Mouse (Mus musculus) midbrain, embryonic 16.5 days (tissue): ENCODE data around the gene Igf1r. TPM values are rescaled to one million over a fixed set of nuclear protein-coding genes. Genes with fewer than 3 reads are reported as not detected.

Source experiments
- ATAC-seq: fragments of 200-750 bp; cut with Nextera tagmentation; 2 replicates; pipeline ENCODE4 v1.8.0; 2017; ENCODE audit warnings: moderate TSS enrichment
- H3K27ac ChIP-seq: fragments of 300-500 bp; sonication (generic); 2 replicates; pipeline ENCODE4 v1.5.1; 2014; ENCODE audit warnings: mild to moderate bottlenecking, low read length, mixed read lengths
- H3K27me3 ChIP-seq: fragments of 300-500 bp; sonication (generic); 2 replicates; pipeline ENCODE4 v1.6.1; 2014; ENCODE audit warnings: low read depth, low read length, mixed read lengths; ENCODE audit not compliant: control insufficient read depth, insufficient read depth
- H3K36me3 ChIP-seq: fragments of 300-500 bp; sonication (generic); 2 replicates; pipeline ENCODE4 v1.6.1; 2014; ENCODE audit warnings: mild to moderate bottlenecking, low read length, moderate library complexity, mixed read lengths; ENCODE audit not compliant: control insufficient read depth, insufficient read depth
- H3K4me1 ChIP-seq: fragments of 300-500 bp; sonication (generic); 2 replicates; pipeline ENCODE4 v1.6.1; 2014; ENCODE audit warnings: mild to moderate bottlenecking, low read length, mixed read lengths; ENCODE audit not compliant: control insufficient read depth, insufficient read depth
- H3K4me2 ChIP-seq: fragments of 300-500 bp; sonication (generic); 2 replicates; pipeline ENCODE4 v1.6.1; 2014; ENCODE audit warnings: mild to moderate bottlenecking, low read length, mixed read lengths
- H3K4me3 ChIP-seq: fragments of 300-500 bp; sonication (generic); 2 replicates; pipeline ENCODE4 v1.5.1; 2014; ENCODE audit warnings: low read depth, mild to moderate bottlenecking, low read length, moderate library complexity, mixed read lengths
- H3K9ac ChIP-seq: fragments of 300-500 bp; sonication (generic); 2 replicates; pipeline ENCODE4 v1.6.1; 2014; ENCODE audit warnings: low read depth, low read length, mixed read lengths
- H3K9me3 ChIP-seq: fragments of 300-500 bp; sonication (generic); replicated peaks from 2 replicates; pipeline ENCODE4 v1.6.1; 2014; ENCODE audit warnings: mild to moderate bottlenecking, low read length, mixed read lengths; ENCODE audit not compliant: control insufficient read depth, poor library complexity, severe bottlenecking
- WGBS: fragments of 180-500 bp; shearing (Covaris S2); extraction: QIAGEN DNeasy Blood & Tissue Kit; methylation state at CpG from one replicate; pipeline ENCODE4 v1.1.7; 2014; 5-methylcytosine and 5-hydroxymethylcytosine counted together
- polyA plus RNA-seq: library from polyadenylated mRNA; unstranded; fragments of >200 nt; fragmentation: Nextera tagmentation; extraction: Ambion mirVana; gene quantifications from 2 replicates; pipeline ENCODE4 v1.2.1, GENCODE M21; 2015

Gene Igf1r
- polyA plus RNA-seq, 1 experiment from 2014 or later = 21.5 TPM

DNA sequence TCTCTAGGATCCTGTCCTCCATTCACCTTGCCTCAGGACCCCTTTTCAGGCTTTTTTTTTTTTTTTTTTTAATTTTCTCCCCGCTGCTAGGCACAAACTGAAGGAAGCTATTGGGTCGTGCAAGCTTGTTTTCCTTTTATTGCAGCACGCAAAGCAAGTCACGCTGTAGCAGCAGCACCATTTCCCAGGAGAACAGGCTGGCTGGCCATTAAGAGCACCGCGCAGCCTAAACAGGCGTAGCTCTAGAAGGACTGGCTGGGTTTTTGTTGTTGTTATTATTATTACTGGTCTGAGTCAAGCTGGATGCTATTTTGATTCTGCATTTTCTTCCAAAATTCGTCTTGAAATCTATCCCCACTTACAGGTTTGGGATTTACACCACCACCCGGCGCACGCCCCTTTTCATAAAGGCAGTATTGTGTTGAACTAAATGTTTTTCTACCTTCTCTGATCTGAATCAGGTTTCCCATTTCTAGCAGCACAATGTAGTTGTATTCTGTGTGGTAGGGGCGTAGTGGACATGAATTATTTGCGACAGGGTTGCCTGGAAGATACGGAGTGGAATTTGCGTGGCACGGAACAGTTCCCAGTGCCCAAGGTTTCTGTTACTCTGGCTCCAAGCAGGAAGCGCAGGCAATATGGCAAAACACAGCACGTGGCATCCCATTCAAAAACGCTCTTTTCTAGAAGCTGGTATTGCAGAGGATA, 177.1 kb downstream of the Igf1r start:
- peak; percentile 67 for ATAC-seq
- peak overlapping the region; percentile 70 for H3K4me2 ChIP-seq
- no peaks in the 10 kb centered on the region for H3K9me3 ChIP-seq
- H3K4me1 ChIP-seq = peaks cover 33% of the 10 kb centered on the region
- H3K36me3 ChIP-seq = no peaks in the 10 kb centered on the region
- under 1% methylated on average over 19 of the region's 19 CpGs for WGBS
- H3K27me3 ChIP-seq = no peaks in the 10 kb centered on the region
- peak overlapping the region; percentile 72 for H3K9ac ChIP-seq
- H3K4me3 ChIP-seq = peak overlapping the region; percentile 55
- H3K27ac ChIP-seq = peak overlapping the region; percentile 97

DNA sequence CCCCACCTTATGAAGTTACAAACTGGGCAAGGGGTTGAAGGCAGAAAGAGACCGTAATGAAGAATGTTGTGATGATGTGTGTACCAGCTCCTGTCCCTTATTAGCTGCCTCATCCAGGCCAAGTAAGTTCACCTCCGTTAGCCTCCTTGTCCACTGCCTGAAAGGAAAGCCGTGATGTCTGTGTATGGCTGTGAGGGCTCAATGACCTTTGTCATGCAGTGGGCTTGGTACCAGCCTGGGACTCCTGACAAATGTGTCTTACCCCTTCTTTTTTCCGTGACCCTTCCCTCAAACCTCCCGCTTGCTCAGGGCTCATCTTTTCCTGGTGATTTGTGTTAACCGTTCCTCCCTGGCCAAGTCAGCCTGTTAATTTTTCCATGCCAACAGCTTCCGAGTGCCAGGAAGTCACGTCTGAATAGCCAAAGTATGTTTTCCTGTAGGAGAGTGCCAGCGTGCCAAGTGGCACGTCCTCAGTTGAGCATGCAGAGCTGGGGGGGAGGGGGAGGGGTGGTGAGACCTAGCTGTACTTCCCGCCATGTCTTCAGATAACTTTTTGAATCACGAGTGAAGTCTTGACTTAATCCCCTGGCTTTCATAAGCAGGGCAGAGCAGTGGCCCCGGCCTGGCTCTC, 178.4 kb downstream of the Igf1r start:
- Histone ChIP-seq H3K4me3 (no peak overlapping the region), H3K9me3 (no peaks in the 10 kb centered on the region), H3K9ac (no peak overlapping the region), H3K4me2 (no peak overlapping the region), H3K27me3 (no peaks in the 10 kb centered on the region), H3K27ac (no peak overlapping the region), H3K4me1 (peaks cover 33% of the 10 kb centered on the region), H3K36me3 (no peaks in the 10 kb centered on the region)
- ATAC-seq = no peak
- WGBS = 62% methylated on average over 13 of the region's 13 CpGs

DNA sequence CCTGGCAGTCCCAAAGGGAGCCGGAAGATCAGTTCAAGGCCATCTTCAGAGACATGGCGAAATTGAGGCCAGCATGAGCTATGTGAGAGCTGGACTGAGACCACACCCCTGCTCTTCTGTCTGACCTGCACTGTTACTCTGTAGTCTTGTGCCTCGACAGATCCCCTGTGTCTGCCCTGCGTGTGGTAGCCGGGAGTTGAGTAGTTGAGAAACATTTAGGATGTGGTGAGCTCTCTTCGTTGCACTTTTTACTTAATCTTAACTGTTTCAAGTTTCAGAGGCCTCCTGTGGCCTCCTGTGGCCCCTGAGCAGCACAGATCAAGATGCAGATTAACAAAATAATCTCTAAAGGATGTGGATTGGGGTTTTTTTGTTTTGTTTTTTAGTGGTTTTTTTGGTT, 181.1 kb downstream of the Igf1r start:
- WGBS = 44% methylated on average over 6 of the region's 6 CpGs
- H3K27ac ChIP-seq = no peak overlapping the region
- H3K4me3 ChIP-seq = no peak overlapping the region
- no peak for ATAC-seq
- H3K4me1 ChIP-seq = peaks cover 21% of the 10 kb centered on the region
- no peaks in the 10 kb centered on the region for H3K36me3 ChIP-seq
- no peak overlapping the region for H3K4me2 ChIP-seq
- no peak overlapping the region for H3K9ac ChIP-seq
- no peaks in the 10 kb centered on the region for H3K27me3 ChIP-seq
- H3K9me3 ChIP-seq = no peaks in the 10 kb centered on the region

DNA sequence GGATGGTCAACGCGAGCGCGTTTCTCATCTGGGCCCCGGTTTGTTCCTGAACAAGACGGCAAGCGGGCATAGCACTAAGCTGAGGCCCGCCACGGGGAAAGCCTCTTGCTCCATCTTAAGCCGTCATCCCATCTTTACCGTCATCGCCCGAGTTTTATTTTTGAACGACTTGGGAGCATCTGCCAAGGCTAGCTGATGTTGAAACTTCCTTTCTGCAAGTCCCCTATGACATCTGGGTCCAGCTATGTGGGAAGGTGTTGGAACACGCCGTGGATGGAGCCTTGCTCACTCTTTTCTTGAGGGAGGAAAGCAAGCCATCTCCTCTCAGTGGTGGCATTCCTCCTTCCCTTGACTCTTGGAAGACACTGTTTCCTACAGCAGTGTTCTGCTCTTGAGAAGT, 182.3 kb downstream of the Igf1r start:
- 90% methylated on average over 16 of the region's 16 CpGs for WGBS
- Histone ChIP-seq H3K4me1 (peaks cover 21% of the 10 kb centered on the region), H3K4me2 (no peak overlapping the region), H3K27ac (no peak overlapping the region), H3K4me3 (no peak overlapping the region), H3K9me3 (no peaks in the 10 kb centered on the region), H3K9ac (no peak overlapping the region), H3K36me3 (no peaks in the 10 kb centered on the region), H3K27me3 (no peaks in the 10 kb centered on the region)
- ATAC-seq = no peak

DNA sequence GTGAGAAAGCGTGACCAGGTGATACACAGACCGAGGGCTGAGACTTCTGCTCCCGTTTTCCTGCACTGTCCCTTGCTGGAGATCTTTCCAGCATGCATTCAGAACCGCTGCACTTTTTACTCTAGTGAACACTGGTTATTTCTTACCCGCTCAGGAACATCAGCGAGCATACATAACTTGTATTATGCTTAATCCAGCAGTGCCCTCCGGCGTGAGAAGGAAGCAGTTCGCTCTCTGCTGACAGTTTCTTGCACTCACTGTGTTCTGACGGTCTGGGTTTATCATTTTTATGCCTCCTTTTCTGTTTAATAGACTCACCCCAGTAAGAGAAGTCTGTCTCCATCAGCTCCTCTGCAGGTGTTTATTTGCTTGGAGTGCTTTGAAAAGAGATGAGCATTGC, 183.4 kb downstream of the Igf1r start:
- H3K27ac ChIP-seq = no peak overlapping the region; the same call in 1 of the 2 replicates
- no peaks in the 10 kb centered on the region for H3K27me3 ChIP-seq
- H3K9me3 ChIP-seq = no peaks in the 10 kb centered on the region
- H3K4me1 ChIP-seq = peaks cover 10% of the 10 kb centered on the region
- no peak overlapping the region for H3K9ac ChIP-seq
- ATAC-seq = 0 out of 2 replicates have a peak, but pooled peaks have one; percentile 30
- no peak overlapping the region for H3K4me3 ChIP-seq
- WGBS = 62% methylated on average over 10 of the region's 10 CpGs
- no peaks in the 10 kb centered on the region for H3K36me3 ChIP-seq
- H3K4me2 ChIP-seq = no peak overlapping the region

DNA sequence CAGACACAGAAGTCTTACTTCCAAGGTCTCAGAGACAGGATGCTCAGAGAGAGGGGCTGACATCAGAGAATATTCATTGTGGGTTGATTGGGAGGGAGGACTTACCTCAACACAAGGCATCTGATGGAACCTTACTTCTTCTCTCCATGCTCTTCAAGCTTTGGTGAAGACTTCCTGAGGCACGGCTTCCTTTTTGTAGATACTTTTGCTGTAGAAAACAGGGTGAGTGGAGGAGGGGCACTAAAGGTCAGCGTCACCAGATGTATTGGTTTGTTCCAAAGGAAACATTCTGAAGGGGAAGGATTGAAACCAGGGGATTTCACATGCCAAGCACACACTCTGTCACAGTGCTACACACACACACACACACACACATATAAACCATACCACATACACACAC, 186.8 kb downstream of the Igf1r start:
- no peak for ATAC-seq

DNA sequence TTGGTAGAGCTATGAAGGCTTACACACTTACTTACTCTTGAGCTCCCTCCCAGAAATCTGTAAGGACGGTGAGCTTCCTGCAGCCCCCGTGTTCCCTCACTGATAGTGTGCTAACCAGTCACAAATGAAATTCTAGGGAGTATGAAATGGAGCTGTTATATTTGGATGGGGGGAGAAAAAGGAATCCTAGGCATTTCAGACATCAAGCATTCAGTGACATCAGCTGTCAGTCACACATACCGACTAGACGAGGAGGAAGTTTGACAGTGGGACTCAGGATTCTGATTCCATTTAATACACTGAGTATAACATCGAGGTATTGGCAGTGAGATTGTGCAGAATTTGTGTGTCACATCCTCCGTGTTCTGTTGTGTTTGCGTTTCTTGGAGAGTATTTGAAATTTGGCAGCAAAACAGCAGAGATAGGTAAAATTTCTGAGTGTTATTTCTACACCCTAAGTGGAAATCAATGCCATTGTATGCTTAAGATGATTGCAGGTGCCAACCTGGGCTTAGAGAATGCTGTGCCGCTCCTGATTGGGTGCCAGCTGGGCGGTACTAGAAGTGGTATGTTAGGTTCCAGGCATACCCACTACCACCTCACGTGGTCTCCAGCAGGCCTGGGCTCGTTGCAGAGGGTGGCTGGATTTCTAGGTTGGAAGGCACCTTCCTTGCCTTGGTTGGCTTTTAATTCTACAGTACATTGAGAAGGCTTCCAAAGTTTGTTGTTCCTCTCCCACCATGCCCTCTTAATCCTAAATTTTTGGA, 187.6 kb downstream of the Igf1r start:
- Histone ChIP-seq H3K4me2 (no peak overlapping the region), H3K4me1 (peaks cover 5% of the 10 kb centered on the region; the same call in 1 of the 2 replicates), H3K4me3 (no peak overlapping the region), H3K9me3 (no peaks in the 10 kb centered on the region), H3K36me3 (no peaks in the 10 kb centered on the region), H3K27me3 (no peaks in the 10 kb centered on the region), H3K27ac (no peak overlapping the region), H3K9ac (no peak overlapping the region)
- no peak for ATAC-seq
- 84% methylated on average over 11 of the region's 11 CpGs for WGBS

More for the DNA sequence above, 186.8 kb downstream of the Igf1r start:
- H3K9ac ChIP-seq = no peak overlapping the region
- H3K36me3 ChIP-seq = no peaks in the 10 kb centered on the region
- no peaks in the 10 kb centered on the region for H3K27me3 ChIP-seq
- no peak overlapping the region for H3K4me2 ChIP-seq
- no peaks in the 10 kb centered on the region for H3K9me3 ChIP-seq
- H3K4me1 ChIP-seq = peaks cover 5% of the 10 kb centered on the region; the same call in 1 of the 2 replicates
- H3K27ac ChIP-seq = no peak overlapping the region
- WGBS = 82% methylated on average over 2 of the region's 2 CpGs
- H3K4me3 ChIP-seq = no peak overlapping the region

DNA sequence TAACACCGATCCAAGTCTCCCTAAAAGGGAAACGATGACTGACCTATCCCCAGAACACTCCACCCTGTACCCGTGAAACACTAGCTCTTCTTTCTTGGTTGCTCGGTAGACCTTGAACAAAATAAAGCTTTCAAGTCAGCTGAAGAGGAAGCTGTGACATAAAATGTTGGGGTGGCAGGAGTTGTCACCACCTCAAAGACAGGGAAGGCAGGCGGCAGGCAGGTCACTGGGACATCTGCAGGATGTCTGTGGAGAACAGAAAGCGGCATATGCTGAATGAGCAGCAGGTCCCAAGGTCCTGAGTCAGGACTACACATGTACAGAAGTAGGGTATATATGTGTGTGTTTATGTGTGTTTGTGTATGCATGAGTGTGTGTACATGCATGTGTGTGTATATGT, 191.6 kb downstream of the Igf1r start:
- Histone ChIP-seq H3K27ac (no peak overlapping the region), H3K36me3 (no peaks in the 10 kb centered on the region), H3K4me1 (peaks cover 20% of the 10 kb centered on the region), H3K9ac (no peak overlapping the region), H3K4me3 (no peak overlapping the region), H3K4me2 (no peak overlapping the region), H3K9me3 (no peaks in the 10 kb centered on the region), H3K27me3 (no peaks in the 10 kb centered on the region)
- no peak for ATAC-seq
- WGBS = 66% methylated on average over 6 of the region's 6 CpGs
